ENCODE assay signal across 17 mouse cellular contexts in the genomic region with DNA sequence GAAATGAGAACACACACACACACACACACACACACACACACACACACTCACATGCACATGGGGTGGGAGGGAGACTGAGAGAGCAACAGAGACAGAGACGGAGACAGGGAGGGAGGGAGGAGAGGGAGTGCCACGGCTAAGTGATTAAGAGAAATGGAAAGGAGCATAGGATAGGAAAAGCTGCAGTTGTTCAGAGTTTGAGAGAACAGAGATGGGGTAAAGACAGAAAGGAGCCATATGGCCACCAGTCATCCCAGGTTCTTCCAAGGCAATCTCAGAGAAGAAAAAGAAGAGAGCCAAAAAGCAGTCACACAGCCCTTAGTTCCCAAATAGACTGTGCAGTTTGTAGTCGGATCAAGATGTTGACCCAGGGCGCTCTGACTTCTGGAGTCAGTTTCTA. TPM values are rescaled to one million over a fixed set of nuclear protein-coding genes. Genes with fewer than 3 reads are reported as not detected.
"Had no signal": no experiment of that assay in that cellular context is flagged by ENCODE, and none has a peak within 500 bp of the region (broad histone marks: within the 10 kb centered on the region; RNA-seq: fewer than 3 reads in every experiment).

No protein-coding gene starts in this region.

- H3K4me3 ChIP-seq: lung, embryonic 15.5 days; megakaryocyte, embryonic 14.5 days; midbrain, embryonic 12.5 days; neural tube, embryonic 12.5 days; stomach, embryonic 15.5 days had no signal

- H3K9me3 ChIP-seq: lung, embryonic 15.5 days; midbrain, embryonic 12.5 days; stomach, embryonic 15.5 days had no signal

- DNase-seq: liver, postnatal 0 days; lung, adult 2 months; lung, postnatal 10 days; lung, postnatal 36 days; midbrain, embryonic 14.5 days; right cerebral cortex, postnatal 14 days; thymus, adult 2 months; thymus, postnatal 25 days; thymus, postnatal 4 days had no signal

- H3K9ac ChIP-seq: liver, postnatal 0 days; lung, embryonic 15.5 days; midbrain, embryonic 12.5 days; neural tube, embryonic 12.5 days; stomach, embryonic 15.5 days had no signal

- H3K27ac ChIP-seq: macrophage; midbrain, embryonic 12.5 days; neural tube, embryonic 12.5 days; stomach, embryonic 15.5 days; stomach, postnatal 0 days had no signal

- H3K36me3 ChIP-seq: lung, embryonic 15.5 days; midbrain, embryonic 12.5 days; neural tube, embryonic 12.5 days; stomach, embryonic 15.5 days had no signal

- H3K4me2 ChIP-seq: lung, embryonic 15.5 days; midbrain, embryonic 12.5 days; neural tube, embryonic 12.5 days; stomach, embryonic 15.5 days had no signal

- ATAC-seq: liver, postnatal 0 days had no signal

- H3K27me3 ChIP-seq: lung, embryonic 15.5 days; megakaryocyte, embryonic 14.5 days; midbrain, embryonic 12.5 days; neural tube, embryonic 12.5 days; stomach, embryonic 15.5 days had no signal

- H3K4me1 ChIP-seq: lung, embryonic 15.5 days; neural tube, embryonic 12.5 days; stomach, embryonic 15.5 days had no signal

RNA-seq across cellular contexts. Expression of a gene that starts 42.1 kb away (rescaled TPM):
- total RNA-seq: monocyte, adult 5-6 weeks had no signal
